Mouse (Mus musculus) gastrocnemius, postnatal 36 days (tissue): ENCODE measurements around the gene Rpl4. TPM values are rescaled to one million over a fixed set of nuclear protein-coding genes. Genes with fewer than 3 reads are reported as not detected.
"Not testable (repeated sequence)": the region's sequence is repeated elsewhere in the genome, so short reads cannot be mapped to it uniquely, and the experiment has no call there.

Experiments used
- DNase-seq, 2 experiments: peaks; one replicate each; pipeline ENCODE4 v3.0.0; 2022
- intact Hi-C: fragments of 180-260 bp; cut with DNase I; formaldehyde crosslinking; loops from one replicate; pipeline ENCODE4 v1.15.1; 2025
- long read RNA-seq, 2 experiments: library from polyadenylated mRNA; stranded (forward); transcript quantifications; one replicate each; pipeline ENCODE4 v2.0.0; 2021
- total RNA-seq, 2 experiments: library from RNA; stranded (reverse); gene quantifications; 2 replicates each; pipeline ENCODE4 v1.2.3; 2021

Rpl4 gene
- total RNA-seq, result 100 to 1,000 TPM; 436 to 550 TPM
- long read RNA-seq, experiment 1, transcript Rpl4-202 (4 exons, 596 nt), result minor isoform, 15 of 656 reads
- long read RNA-seq, experiment 1, transcript Rpl4-201 (10 exons, 1,538 nt), result major isoform, 376 of 656 reads
- long read RNA-seq, experiment 1, partial matches to known transcripts, result 261 of 656 reads
- long read RNA-seq, experiment 1, other reads (novel, unspliced or antisense), result 4 of 656 reads
- long read RNA-seq, experiment 2, transcript Rpl4-202 (4 exons, 596 nt), result minor isoform, 20 of 891 reads
- long read RNA-seq, experiment 2, transcript Rpl4-201 (10 exons, 1,538 nt), result major isoform, 561 of 891 reads
- long read RNA-seq, experiment 2, partial matches to known transcripts, result 309 of 891 reads
- long read RNA-seq, experiment 2, other reads (novel, unspliced or antisense), result 1 of 891 reads

DNA sequence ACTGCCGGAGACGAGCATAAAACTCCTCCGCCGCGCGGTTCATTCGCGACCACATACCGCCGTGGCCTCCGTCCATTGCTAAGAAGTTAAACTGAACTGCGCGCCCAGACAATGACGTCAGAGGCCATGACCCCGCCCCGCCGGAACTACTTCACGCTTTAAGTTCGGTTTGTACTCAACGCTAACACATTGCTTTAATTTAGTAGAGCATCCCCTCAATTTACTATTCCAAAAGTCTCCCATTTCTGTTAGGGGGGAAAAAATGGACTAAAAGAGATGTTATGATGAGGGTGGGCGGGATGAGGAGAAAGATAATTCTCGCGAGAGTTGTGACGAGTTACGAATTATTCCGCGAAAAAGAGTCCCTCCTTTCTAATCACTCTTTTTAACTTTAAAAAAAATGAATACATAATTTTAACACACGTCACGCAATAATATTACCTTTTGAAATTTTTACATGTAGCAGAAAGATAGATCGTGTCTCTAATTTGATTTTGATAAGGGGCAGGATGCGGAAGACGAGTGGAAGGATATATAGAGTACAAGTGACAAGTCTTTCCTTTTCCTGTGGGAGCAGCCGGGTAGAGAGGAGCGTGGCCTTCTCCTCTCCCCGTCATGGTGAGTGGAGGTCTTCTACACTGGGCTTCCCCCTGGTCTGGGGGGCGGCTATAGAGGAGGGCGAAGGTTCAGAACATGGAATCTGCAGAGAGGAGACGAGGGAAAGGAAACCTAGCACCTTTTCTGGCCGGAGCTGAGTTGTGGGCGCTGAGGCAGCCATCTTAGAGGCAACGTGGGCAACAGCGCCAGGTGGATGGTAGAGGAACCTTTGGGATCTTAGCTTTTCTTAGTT, at the start of gene Rpl4, which contains the start of gene Zwilch:
Gene Rpl4, plus strand, starts transcription at position 560 of the 850 bp plus-strand sequence.
Gene Zwilch, minus strand, starts transcription at position 289 of the 850 bp plus-strand sequence.
- peak; percentile 57 to 80 for DNase-seq
- intact Hi-C loops, result no loop called here

GRCm38 (mm10) chr9:64124846-64125245, 48.3 kb upstream of the Rpl4 start:
- intact Hi-C loops, result loop anchor here (5.0 kb wide), 1 partner anchor 127 kb away; the partner anchor contains the start of gene Map2k1
- not testable (repeated sequence) for DNase-seq

DNA sequence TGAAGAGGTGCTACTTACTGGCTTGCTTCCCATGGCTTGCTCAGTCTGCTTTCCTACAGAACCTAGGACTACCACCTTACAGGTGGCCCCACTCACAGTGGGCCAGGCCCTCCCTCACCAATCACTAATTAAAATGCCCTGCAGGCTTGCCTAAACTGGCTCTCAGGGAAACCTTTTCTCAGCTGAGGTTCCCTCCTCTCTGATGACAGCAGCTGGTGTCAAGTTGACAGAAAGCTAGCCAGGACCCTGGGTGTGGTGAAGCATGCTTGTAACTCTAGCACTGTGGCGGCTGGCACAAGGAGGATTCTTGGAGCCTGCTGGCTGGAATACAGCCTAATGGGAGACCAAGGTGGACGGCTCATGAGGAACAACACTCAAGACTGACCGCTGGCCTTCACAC, 47.9 kb upstream of the Rpl4 start:
- peak in 1 of 2 experiments; percentile 53 for DNase-seq
- intact Hi-C loops, result no loop called here

GRCm38 (mm10) chr9:64126121-64126520, 47.1 kb upstream of the Rpl4 start:
- no peak for DNase-seq
- intact Hi-C loops, result no loop called here

- intact Hi-C loops, result no loop called here
- no peak for DNase-seq
Measured at GRCm38 (mm10) chr9:64131623-64132022, 41.6 kb upstream of the Rpl4 start.

GRCm38 (mm10) chr9:64138896-64139295, 34.3 kb upstream of the Rpl4 start:
- peak in 1 of 2 experiments; percentile 22 for DNase-seq
- intact Hi-C loops, result loop anchor here (2.0 kb wide), 1 partner anchor 134 kb away; no protein-coding TSS in a partner anchor

DNA sequence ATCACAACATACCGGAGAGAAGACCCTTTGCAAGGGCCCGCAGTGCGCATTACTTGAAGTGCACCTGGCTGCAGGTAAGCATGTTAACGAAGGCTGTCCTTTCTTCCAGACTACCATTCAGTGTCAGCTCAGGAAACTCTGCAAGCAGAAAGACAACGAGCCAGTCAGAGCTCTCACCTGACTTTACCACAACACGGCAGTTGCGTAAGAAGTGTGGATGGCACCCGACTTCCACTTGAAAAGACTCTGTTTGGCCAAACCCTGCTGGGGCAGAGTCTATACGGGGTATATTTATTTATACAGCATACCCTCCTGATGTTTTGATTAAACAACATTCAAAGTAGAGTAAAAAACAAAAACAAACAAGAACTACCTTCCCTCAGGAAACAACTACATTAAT, 33.3 kb upstream of the Rpl4 start:
- DNase-seq, result no peak
- intact Hi-C loops, result loop anchor here (2.0 kb wide), 1 partner anchor 133 kb away; no protein-coding TSS in a partner anchor

- intact Hi-C loops, result no loop called here
Measured at GRCm38 (mm10) chr9:64156641-64157040, 16.5 kb upstream of the Rpl4 start.

DNA sequence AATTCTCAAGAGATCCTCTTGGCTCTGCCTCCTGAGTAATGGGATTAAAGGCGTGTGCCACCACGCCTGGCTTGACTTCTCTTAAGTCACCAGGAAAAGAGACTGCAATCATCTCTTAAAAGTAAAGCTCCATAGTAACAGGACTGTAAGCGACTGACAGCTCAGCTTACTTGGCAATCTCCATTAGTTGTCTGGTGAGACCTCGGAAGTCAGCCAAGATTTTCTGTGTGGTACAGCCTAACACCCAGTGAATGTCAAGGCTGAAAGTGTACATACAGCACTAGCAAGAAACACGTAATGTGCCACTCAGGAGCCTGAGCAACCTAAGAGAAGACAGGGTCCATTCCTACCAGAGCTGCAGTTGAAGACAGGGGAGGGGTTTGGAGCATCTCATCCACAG, 12.7 kb upstream of the Rpl4 start:
- no peak for DNase-seq
- intact Hi-C loops, result no loop called here

More at GRCm38 (mm10) chr9:64156641-64157040, 16.5 kb upstream of the Rpl4 start:
- DNase-seq, result no peak

DNA sequence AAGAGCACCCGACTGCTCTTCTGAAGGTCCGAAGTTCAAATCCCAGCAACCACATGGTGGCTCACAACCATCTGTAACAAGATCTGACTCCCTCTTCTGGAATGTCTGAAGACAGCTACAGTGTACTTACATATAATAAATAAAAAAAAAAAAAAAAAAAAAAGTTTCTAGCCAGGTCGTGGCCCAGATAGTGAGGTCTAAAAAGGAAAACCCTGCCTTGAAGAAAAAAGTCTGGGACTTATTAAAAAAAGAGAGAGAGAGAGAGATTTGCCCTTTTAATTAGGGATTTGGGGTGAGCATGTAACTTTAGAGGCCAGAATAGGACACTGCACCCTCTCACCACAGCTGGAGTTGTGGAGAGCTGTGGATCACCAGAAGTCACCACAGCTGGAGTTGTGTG, 3.2 kb upstream of the Rpl4 start:
- DNase-seq, intact Hi-C loops: not testable (repeated sequence)

- intact Hi-C loops, result no loop called here
- DNase-seq, result no peak
Measured at GRCm38 (mm10) chr9:64172145-64172815, 895 bp upstream of the Rpl4 start.

DNA sequence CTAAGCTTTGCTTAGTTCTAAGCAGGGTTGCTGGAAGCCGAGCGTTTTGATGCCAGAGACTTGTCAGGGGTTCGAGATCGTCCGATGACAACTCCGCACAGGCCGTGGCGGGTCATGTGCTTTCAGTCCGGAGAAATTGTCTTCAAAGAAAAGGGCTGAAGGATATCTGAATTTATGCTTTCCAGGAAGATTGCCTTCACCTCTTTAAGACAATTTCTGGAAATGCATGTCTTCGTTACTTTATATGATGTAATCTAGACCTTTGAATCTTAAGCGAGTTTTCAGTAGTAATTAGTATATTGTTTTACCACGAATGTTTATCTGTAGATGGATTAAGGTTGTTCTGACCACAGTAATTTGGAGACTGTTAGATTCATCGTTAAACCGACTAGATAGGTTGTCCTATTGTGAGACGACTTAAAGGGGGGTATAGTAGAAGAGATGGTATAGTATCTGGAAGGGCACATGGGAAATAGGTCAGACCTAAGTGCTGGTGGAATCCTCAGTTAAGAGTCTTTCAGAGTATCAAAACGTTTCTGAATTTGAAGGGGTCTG, 568 bp downstream of the Rpl4 start:
- DNase-seq, result no peak
- intact Hi-C loops, result no loop called here

- no peak for DNase-seq
- intact Hi-C loops, result no loop called here
Measured at GRCm38 (mm10) chr9:64174341-64174740, 1.2 kb downstream of the Rpl4 start.

DNA sequence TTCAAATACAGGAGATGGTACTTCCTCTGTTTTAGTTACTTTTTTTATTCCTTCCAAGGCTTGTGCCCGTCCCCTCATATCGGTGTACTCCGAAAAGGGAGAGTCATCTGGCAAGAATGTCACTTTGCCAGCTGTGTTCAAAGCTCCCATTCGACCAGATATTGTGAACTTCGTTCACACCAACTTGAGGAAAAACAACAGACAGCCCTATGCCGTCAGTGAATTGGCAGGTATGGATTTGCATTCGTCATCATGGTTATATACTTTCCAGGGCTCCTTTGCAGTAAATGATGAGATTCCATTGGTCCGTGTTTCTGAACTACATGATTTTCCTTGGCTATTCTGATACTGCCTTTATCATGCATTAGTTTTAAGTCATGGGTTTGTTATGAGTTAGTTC, 1.6 kb downstream of the Rpl4 start:
- intact Hi-C loops, result no loop called here
- DNase-seq, result no peak

DNA sequence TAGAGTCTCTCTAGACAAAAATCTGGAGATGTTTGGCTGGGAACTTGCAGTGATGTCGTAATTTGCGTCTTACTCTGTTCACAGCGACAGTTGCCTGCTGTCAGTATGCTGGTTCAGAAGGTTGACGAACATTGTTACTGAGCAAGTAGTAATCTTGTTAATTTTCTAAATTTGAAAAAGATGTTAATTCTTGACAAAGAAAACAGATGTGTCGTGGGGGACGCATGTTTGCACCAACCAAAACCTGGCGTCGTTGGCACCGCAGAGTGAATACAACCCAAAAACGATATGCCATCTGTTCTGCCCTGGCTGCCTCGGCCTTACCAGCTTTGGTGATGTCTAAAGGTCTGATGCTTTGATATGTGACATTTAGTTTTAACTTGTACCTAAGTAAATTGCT, 2.2 kb downstream of the Rpl4 start:
- no peak for DNase-seq
- intact Hi-C loops, result no loop called here

DNA sequence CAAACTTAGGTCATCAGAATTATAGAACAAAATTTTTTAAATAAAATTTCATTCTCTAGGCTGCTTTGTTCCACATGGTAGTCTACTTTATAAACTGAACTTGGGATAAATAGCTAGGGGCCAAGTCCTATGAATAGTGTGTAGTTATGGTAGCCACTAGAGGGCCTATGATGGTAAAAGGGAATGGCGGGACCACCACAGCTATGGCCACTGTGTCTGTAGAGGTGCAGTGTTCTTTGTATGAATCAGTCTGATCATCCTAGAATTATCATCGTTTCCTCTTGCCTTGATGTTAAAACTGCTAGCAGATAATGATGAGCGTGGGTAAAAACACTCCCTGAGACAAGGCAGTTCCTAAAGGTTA, 5.4 kb downstream of the Rpl4 start:
- DNase-seq, result no peak
- intact Hi-C loops, result no loop called here

- peak; percentile 76 to 82 for DNase-seq
Measured at GRCm38 (mm10) chr9:64178974-64179646, 5.9 kb downstream of the Rpl4 start, which contains the start of gene Snapc5. TSS of gene Snapc5 (plus strand) at chr9:64179274.

GRCm38 (mm10) chr9:64183295-64183694, 10.1 kb downstream of the Rpl4 start:
- not testable (repeated sequence) for DNase-seq
- intact Hi-C loops, result loop anchor here (5.0 kb wide), 1 partner anchor 89 kb away; no protein-coding TSS in a partner anchor

More at GRCm38 (mm10) chr9:64178974-64179646, 5.9 kb downstream of the Rpl4 start, which contains the start of gene Snapc5:
- intact Hi-C loops, result loop anchor here (1.0 kb wide), 1 partner anchor 74 kb away; the partner anchor contains the start of gene Map2k1

GRCm38 (mm10) chr9:64184166-64184840, 11.1 kb downstream of the Rpl4 start:
- intact Hi-C loops, result loop anchor here (5.0 kb wide), 1 partner anchor 88 kb away; no protein-coding TSS in a partner anchor
- no peak for DNase-seq
